Mouse (Mus musculus): ENCODE results near the gene Lca5. TPM values are rescaled to one million over a fixed set of nuclear protein-coding genes. Genes with fewer than 3 reads are reported as not detected.

The Lca5 gene
- total RNA-seq, 2 experiments from 2014 or later: 10.3 to 12.6 TPM

Other genes with a start within 250 kb of the Lca5 start
- gene Sh3bgrl2, start 107.2 kb upstream of the Lca5 start, total RNA-seq (2021): 10 to 100 TPM; 17.0 to 23.5 TPM